Mouse (Mus musculus): Measurements from ENCODE around the gene Ddi2.

DNA sequence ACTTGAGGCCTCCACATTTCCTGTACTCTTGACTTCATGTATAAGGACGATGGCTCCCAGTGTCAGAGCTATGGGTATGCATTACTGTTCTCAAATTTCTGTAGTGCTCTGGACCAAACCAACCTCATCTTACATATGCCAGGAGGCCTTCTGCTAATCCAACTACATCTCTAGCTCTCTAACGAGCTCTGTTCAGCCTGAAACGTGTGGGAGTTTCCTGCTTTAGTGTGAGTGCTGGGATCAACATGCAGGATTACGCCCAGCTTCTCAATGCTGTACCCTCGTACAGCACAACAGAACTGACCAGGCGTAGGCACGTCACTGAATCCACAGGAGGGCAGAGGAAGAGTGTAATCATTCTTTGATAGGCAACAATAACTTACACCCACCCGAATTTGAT lies 36.7 kb downstream of the Ddi2 start:
- no peak for TF ChIP-seq CTCF (IDR thresholded peaks at IDR 0.05; ENCODE audit: borderline replicate concordance, control insufficient read depth, extremely low read depth, insufficient read depth, low read length, poor library complexity)
- no peak for TF ChIP-seq POLR2A (IDR thresholded peaks at IDR 0.05; ENCODE audit: control insufficient read depth, extremely low read depth, insufficient read depth, low read length, poor library complexity)
